Mouse (Mus musculus) layer of hippocampus, adult 9-11 months (tissue): ENCODE results near the gene A730046J19Rik.

Experiments used
- DNase-seq: peaks from one replicate; pipeline ENCODE4 v3.0.0; 2022

The A730046J19Rik gene

DNA sequence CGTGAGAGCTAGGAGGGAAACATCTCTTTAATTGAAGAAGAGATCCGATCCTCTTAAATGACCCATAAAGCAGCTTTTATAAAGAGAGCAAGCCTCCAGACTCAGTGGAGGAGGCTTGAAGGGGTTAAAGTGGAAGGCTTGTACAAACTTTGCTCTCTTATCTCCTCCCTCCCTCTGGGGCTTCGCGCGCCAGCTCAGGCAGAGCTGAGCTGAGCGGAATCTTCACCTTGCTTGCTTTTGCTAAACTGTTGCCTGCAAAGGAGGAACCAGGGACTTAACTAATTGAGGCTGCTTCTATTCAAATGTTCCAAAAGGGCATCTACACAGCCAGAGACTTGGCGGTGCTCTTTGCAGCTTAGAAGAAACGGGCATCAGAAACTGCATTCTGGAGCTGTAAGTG is at the start of gene A730046J19Rik:
A730046J19Rik (plus strand) TSS at position 173 of the 400 bp plus-strand sequence.
- DNase-seq: no peak

DNA sequence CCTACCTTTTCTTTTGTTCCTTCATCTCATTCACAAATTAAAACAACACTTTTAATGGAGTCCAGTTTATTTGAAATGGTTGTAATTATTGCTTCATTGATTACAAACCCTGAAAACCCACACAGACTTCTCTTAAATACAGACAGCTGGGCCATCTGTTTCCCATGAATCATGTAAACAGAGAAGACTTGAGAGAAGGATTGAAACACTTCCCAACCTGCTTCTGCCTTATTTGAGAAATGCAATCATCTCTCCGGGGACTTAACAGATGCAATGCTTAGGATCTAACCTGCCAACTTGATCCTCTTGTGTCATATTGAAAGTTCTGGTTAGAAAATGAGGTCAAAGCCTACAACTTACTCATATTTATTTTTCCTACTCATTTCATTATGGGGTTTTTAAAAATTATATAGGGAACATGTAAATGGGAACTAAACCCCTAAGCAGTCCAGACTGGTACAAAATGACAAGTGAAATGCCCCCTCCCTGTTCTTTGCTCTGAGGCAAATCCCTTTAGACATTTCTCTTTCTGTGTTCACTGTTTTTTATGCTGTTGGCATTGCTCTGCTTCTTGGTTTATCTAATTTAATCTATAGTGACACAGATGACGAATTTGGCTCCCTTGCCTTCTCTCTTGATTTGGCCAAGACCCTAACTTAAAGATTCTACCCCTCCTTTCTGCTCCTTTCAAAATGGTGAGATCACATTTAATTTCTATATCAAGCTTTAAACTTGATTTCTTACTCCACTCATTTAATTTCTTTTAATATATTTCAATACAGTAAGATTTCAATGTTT is 48.7 kb upstream of the A730046J19Rik start:
- peak; percentile 2 for DNase-seq

DNA sequence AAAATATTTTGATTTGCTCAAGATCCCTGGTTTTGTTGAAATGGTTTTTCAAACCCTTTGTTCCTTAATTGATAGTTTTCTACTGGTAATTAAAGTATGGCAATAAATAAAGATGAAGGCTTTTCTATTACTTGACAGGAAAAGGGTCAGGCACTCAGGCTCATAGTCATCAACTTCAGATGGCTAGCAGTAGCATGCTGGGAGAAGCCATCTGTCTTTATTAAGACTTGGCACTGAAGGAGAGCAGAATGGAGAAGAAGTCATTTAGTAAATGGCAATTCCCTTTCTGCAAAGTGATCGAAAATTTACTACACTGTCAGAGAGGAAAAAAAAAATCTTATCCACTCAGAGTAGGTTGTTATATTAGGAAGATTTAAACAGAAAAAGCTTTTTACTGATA is 17.2 kb upstream of the A730046J19Rik start:
- DNase-seq: no peak

DNA sequence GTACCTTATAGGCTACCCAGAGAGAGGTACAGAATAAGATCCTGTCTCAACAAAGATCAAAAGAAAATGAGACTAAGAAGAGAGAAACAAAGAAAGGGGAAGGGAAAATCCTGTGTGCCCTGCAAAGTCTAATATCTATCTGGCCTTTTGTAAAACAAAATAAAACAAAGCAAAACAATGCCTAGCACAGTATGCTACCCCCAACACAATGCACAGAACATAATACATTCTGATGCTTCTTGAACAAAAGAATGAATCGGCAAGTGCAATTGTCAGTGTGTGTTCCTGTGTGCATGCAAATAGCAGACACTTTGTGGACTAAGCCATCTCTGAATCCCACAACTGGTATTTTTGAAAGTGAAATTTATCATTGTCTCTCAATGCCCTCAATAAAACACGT is 3.5 kb upstream of the A730046J19Rik start:
- DNase-seq: no peak

DNA sequence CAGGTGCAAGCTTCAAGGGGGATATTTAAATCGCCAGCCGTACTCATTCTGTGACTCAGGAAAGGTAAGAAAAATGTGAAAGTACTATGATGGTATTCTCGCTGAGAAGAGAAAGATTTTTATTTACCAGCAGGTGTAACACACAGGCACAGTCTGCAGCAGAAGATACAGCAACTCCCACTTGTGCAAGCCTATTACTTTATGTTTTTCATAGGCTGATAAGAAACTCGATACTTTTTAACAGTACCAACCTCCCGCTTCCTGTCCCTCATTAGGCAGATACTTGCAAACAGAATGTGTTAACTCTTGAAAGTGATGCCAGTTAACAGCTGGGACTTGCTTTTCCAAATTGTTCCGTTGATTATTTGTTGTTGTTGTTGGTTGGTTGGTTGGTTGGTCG is 616 bp downstream of the A730046J19Rik start:
- DNase-seq: no peak

DNA sequence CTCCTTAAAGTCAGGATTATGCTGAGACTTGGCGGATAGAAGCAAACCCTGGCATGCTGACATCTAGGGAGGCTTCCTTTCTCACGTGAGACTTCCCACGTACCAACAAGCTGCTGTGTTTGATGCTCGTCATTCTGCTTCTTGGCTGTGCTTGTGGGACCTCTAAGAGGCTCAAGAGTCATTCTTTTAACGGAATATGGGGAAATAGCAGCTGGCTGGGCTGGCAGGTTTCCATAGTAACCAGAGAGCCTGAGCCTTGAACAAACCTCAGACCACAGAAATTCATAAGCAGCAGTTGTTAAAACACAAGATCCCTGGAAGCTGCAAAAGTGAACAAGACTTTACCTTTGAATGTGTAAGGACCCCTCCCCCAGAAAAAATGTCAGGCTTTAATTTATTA is 9.4 kb downstream of the A730046J19Rik start:
- DNase-seq: no peak
